Mouse (Mus musculus): ENCODE results near the gene Zfp985.
"Not testable (repeated sequence)": the region's sequence is repeated elsewhere in the genome, so short reads cannot be mapped to it uniquely, and the experiment has no call there.

Gene Zfp985

GRCm38 (mm10) chr4:147553071-147553470 is at the start of gene Zfp985:
Gene Zfp985, plus strand, starts transcription at chr4:147553277.
- DNase-seq (ENCODE audit: low spot score in 2 of 2), result not testable (repeated sequence)

DNA sequence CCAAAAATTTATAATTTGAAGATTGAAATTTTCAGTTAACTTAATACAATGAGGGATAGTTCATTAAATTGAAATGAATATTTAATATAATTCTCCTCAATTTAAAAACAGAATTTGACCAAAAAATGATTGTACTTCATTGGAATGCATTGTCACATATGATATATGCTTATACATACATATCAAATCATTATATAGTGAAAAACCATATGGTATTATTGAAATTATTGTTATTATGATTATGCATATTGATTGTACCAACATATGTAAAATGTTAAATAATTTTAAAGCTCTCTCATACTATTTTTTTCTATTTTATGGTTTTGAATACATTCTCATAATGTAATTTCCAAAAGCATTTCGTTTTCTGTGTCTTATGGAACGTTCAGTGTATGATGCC is 43.9 kb upstream of the Zfp985 start:
- no peak for DNase-seq (ENCODE audit: low spot score in 2 of 2)

DNA sequence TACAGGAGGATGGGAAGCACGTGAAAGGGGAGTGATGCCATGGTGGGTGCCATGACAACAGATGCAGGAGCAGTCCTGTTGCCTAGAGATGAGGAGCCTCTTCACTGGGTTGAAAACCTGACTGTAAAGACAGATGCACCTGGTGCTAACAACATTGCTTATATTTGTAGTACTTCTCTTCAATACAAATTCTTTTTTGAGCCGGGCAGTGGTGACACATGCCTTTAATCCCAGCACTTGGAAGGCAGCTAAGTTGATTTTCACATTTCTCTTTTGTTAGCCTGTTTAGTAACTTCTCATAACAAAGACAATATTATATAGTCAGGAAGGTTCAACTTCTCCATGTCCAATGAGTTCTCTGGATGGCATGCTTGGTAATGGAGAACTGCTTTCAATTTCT is 34.1 kb upstream of the Zfp985 start:
- no peak for DNase-seq (ENCODE audit: low spot score in 2 of 2)

GRCm38 (mm10) chr4:147520100-147520499 is 33.0 kb upstream of the Zfp985 start:
- no peak for DNase-seq (ENCODE audit: low spot score in 2 of 2)

- no peak for DNase-seq (ENCODE audit: low spot score in 2 of 2)
Observed at GRCm38 (mm10) chr4:147525125-147525524, 28.0 kb upstream of the Zfp985 start.

GRCm38 (mm10) chr4:147530366-147530765 is 22.7 kb upstream of the Zfp985 start:
- no peak for DNase-seq (ENCODE audit: low spot score in 2 of 2)

GRCm38 (mm10) chr4:147535916-147536315 is 17.2 kb upstream of the Zfp985 start:
- not testable (repeated sequence) for DNase-seq (ENCODE audit: low spot score in 2 of 2)

GRCm38 (mm10) chr4:147537702-147538101 is 15.4 kb upstream of the Zfp985 start:
- DNase-seq (ENCODE audit: low spot score in 2 of 2), result no peak

DNA sequence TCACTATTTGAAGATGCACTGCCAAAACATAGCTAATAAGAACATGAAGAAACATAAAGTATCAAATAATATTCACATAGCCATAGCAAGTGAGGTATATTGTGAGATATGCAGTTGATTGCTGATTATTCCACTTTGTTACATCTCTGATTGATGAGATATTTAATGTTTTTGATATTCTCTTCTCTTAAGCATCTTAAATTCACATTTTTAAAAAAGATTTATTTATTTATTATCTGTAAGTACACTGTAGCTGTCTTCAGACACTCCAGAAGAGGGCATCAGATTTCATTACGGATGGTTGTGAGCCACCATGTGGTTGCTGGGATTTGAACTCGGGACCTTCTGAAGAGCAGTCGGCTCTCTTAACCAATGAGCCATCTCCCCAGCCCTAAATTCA is 13.2 kb upstream of the Zfp985 start, which contains the start of gene Gm16503:
Gene Gm16503, plus strand, starts transcription at position 301 of the 400 bp plus-strand sequence.
- DNase-seq (ENCODE audit: low spot score in 2 of 2), result not testable (repeated sequence)

DNA sequence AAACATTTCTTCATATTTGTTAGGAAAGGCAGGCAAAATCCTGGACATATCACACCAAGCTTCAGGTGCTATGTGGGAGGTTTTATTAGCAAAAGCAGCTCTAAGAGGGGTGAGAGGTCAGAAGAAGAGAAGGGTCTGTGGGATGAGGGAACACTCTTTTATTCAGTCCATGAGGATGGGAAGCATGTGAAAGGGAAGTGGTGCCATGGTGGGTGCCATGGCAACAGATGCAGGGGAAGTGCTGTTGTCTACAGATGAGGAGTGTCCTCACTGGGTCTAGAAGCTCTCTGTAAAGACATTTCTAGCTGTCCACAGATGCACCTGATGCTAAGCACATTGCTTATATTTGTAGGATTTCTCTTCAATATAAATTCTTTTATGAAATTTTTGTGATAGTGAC is 12.0 kb upstream of the Zfp985 start:
- DNase-seq (ENCODE audit: low spot score in 2 of 2), result no peak

DNA sequence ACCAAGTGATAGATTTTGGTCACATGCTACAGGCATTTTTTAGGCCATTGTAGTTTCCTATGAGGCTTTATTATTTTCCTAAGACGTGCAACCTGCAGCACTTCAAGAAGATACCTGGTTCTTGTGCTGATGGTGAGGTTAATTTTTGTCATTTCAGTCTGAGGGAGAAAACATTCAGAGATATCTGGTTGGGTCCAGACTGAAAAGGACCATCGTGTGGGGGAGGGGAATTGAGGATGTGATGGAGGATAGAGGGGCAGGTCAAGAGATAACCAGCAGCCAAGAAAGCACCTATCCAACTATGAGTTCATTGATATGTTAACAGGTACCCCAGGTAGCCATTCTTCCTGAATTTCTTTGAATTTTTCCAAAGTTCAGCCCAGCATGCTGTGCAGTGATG is 1.3 kb downstream of the Zfp985 start:
- DNase-seq (ENCODE audit: low spot score in 2 of 2), result not testable (repeated sequence)

DNA sequence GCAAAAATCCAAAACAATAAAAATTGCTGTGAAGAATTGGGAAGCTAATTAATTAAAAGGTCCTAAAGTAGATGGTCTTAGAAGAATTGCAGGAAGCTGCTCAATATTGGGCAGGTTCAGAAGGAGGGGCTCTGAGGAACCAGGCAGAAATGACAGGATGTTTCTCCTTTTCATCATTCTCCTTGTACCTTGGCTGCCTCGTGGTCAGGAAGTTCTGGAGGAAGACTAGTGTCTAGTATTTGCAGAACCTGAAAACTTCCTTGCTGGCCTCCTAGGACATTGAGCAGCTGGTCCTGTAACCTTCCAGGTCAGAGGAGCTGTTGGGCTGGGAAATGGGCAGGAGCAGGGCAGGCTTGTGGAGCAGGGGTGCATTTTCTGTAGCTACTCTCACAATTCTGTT is 3.8 kb downstream of the Zfp985 start:
- DNase-seq (ENCODE audit: low spot score in 2 of 2), result not testable (repeated sequence)

DNA sequence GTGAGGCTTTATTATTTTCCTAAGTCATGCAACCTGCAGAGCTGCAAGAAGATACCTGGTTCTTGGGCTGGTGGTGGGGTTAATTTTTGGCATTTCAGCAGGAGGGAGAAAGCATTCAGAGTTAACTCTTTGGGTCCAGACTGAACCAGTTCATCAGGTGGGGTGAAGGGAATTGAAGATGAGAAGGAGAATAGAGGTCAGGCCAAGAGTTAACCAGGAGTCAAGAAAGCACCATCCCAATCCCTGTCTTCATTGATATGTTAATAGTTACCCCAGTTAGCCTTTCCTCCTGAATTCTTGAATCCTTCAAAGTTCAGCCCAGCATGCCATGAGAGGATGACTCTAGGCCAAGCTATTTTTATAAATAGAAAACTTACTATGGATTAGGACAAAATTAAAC is 4.9 kb downstream of the Zfp985 start:
- not testable (repeated sequence) for DNase-seq (ENCODE audit: low spot score in 2 of 2)

GRCm38 (mm10) chr4:147559096-147559495 is 6.0 kb downstream of the Zfp985 start:
- not testable (repeated sequence) for DNase-seq (ENCODE audit: low spot score in 2 of 2)

DNA sequence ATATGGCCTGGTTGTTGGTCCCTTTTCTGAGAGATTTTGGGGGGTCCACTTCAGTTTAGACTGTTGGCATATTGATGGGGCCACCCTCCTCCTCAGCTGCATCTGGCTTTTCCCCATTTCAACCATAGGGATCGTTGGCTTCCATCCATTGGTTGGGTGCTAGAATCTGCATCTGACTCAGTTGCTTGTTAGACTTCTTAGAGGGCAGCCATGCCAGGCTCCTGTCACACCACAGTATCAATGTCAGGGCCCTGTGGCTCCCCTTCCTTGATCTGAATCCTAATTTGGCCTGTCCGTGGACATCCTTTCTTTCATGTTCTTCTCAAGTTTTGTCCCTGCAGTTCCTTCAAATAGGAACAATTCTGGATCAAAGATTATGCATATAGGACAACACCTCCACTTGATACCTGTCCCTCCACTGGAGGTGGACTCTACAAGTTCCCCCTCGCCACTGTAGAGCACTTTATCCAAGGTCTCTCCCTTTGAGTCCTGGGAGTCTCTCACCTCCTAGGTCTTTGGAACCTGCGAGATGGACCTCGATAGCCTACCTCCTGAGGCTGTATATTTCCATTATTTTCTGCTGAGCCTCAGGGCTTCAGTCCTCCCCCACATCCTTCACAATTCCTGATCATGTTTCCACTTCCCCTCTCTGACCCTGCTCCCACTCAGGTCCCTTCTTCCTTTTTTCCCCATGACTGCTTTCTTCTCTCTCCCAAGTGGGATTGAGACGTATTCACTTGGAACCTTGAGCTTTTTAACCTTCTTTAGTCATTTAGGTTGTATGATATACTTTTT is 12.5 kb downstream of the Zfp985 start:
- no peak for DNase-seq (ENCODE audit: low spot score in 2 of 2)

DNA sequence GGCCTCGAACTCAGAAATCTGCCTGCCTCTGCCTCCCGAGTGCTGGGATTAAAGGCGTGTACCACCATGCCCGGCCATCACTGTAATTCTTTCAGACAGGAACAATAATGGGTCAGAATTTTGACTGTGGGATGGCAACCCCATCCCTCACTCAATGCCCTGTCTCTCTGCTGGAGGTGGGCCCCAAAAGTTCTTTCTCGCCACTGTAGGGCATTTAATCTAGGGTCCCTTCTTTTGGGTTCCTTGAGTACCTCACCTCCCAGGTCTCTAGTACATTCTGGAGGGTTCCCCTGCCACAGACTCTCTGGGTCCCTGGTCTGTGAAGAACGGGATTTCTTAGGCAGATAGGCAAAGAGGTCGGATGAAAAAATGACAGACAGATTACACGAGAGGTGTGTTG is 18.1 kb downstream of the Zfp985 start:
- DNase-seq (ENCODE audit: low spot score in 2 of 2), result not testable (repeated sequence)

- DNase-seq (ENCODE audit: low spot score in 2 of 2), result not testable (repeated sequence)
Observed at GRCm38 (mm10) chr4:147579371-147579770, 26.3 kb downstream of the Zfp985 start.

DNA sequence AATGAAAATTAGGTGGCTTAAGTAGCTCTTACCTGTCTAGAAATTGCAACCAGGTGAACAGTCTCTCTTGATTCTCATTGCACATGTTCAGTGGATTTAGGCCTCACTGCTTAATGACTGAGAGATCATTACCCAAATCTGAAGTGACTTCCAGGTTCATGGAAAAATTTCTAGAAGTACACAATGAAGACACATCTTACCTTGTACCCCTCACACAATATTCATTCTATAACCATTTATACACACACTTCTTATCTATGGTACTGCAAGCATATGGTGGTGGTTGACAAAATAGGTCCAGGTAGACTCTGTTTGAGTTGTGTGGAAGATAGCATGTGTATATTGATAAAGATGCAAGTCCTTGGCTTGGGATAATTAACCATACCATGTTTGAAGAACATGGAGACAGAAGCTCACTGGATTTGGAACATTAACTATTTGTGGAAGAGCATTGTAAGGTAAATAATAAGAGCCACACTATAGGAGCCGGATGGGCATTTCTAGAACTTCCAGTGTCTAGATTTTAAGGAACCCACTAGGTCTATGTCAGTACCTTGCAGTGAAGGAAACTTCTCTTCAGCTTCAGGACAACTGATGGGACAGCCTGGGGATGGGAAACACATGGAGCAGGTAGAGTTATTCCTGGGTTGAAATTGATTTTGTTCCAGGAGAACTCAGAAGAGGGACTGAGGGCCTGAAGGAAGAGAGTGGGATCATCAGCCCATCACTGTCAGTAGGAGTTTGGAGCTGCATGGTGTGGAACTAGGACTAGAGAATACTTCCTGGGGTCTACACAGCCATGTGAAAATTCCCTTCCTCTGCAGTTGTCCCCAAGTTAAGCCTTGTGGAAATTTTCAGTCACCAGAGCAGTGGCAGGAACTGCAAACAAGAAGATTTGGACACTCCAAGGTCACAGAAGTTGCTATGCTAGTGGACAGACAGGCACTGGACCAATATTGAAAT is 33.7 kb downstream of the Zfp985 start:
- no peak for DNase-seq (ENCODE audit: low spot score in 2 of 2)

GRCm38 (mm10) chr4:147594630-147595029 is 41.6 kb downstream of the Zfp985 start:
- DNase-seq (ENCODE audit: low spot score in 2 of 2), result not testable (repeated sequence)

- no peak for DNase-seq (ENCODE audit: low spot score in 2 of 2)
Observed at GRCm38 (mm10) chr4:147597685-147598084, 44.6 kb downstream of the Zfp985 start.

- no peak for DNase-seq (ENCODE audit: low spot score in 2 of 2)
Observed at GRCm38 (mm10) chr4:147598831-147599230, 45.8 kb downstream of the Zfp985 start.

DNA sequence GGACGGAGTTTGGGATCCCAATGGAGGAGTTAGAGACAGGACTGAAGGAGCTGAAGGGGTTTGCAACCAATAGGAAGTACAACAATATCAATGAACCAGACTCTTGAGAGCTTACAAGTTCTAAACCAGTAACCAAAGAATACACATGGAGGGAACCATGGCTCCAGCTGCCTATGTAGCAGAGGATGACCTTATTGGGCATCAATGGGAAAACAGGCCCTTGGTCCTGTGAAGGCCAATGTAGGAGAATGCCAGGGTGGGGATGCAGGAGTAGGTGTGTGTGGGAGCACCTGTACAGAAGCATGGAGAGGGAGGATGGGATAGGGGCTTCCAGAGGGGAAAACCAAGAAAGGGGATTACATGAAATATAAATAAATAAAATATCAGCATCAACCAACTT is 48.8 kb downstream of the Zfp985 start:
- no peak for DNase-seq (ENCODE audit: low spot score in 2 of 2)

All from urinary bladder, postnatal 4 days (tissue).